Mouse (Mus musculus) activated CD4-positive, CD25-positive, alpha-beta regulatory T cell, adult 4 months (primary cell): ENCODE data around the gene Rap1gds1. TPM values are rescaled to one million over a fixed set of nuclear protein-coding genes. Genes with fewer than 3 reads are reported as not detected.
A peak's percentile ranks its signal among the peaks of the same experiment; 100 is the strongest.

Experiments used
- ATAC-seq: one replicate; pipeline ENCODE4 v1.8.0; 2017
- polyA plus RNA-seq, 2 experiments: library from polyadenylated mRNA; unstranded; fragments of 100-300 nt; shearing (Covaris generic); gene quantifications; one replicate each; pipeline ENCODE4 v1.2.1; 2017

Rap1gds1 gene
- polyA plus RNA-seq, 2 experiments from 2014 or later, result 72.4 to 73.6 TPM

- no peak for ATAC-seq
These were observed 133.4 kb downstream of the Rap1gds1 start for GRCm38 (mm10) chr3:138941604-138942003.

GRCm38 (mm10) chr3:138937241-138937640 is 137.8 kb downstream of the Rap1gds1 start:
- no peak for ATAC-seq

- ATAC-seq, result no peak
These were observed 138.2 kb downstream of the Rap1gds1 start for GRCm38 (mm10) chr3:138936780-138937179.

- ATAC-seq, result no peak
These were observed 147.6 kb downstream of the Rap1gds1 start for GRCm38 (mm10) chr3:138927437-138927836.

GRCm38 (mm10) chr3:138926161-138926560 is 148.8 kb downstream of the Rap1gds1 start:
- no peak for ATAC-seq

- no peak for ATAC-seq
These were observed 156.8 kb downstream of the Rap1gds1 start for GRCm38 (mm10) chr3:138918241-138918640.

GRCm38 (mm10) chr3:138917016-138917415 is 158.0 kb downstream of the Rap1gds1 start:
- ATAC-seq, result no peak

- ATAC-seq, result no peak
These were observed 158.4 kb downstream of the Rap1gds1 start for GRCm38 (mm10) chr3:138916591-138916990.

- no peak for ATAC-seq
These were observed 160.2 kb downstream of the Rap1gds1 start for GRCm38 (mm10) chr3:138914626-138915288.

- no peak for ATAC-seq
These were observed 162.5 kb downstream of the Rap1gds1 start for GRCm38 (mm10) chr3:138912504-138912903.

- peak; percentile 23 for ATAC-seq
These were observed 165.7 kb downstream of the Rap1gds1 start for GRCm38 (mm10) chr3:138909313-138909712.

GRCm38 (mm10) chr3:138906112-138906880 is 168.7 kb downstream of the Rap1gds1 start:
- ATAC-seq, result peak; percentile 52

- no peak for ATAC-seq
These were observed 169.3 kb downstream of the Rap1gds1 start for GRCm38 (mm10) chr3:138905678-138906077.

GRCm38 (mm10) chr3:138900571-138901141 is 174.3 kb downstream of the Rap1gds1 start:
- ATAC-seq, result no peak

GRCm38 (mm10) chr3:138898055-138898454 is 176.9 kb downstream of the Rap1gds1 start:
- ATAC-seq, result no peak

- no peak for ATAC-seq
These were observed 177.5 kb downstream of the Rap1gds1 start for GRCm38 (mm10) chr3:138897500-138897899.

- ATAC-seq, result peak; percentile 87
These were observed 181.5 kb downstream of the Rap1gds1 start for GRCm38 (mm10) chr3:138893520-138893919.

- ATAC-seq, result no peak
These were observed 185.2 kb downstream of the Rap1gds1 start for GRCm38 (mm10) chr3:138889769-138890295.

- ATAC-seq, result no peak
These were observed 185.8 kb downstream of the Rap1gds1 start for GRCm38 (mm10) chr3:138889214-138889613.

- no peak for ATAC-seq
These were observed 188.9 kb downstream of the Rap1gds1 start for GRCm38 (mm10) chr3:138886121-138886520.

GRCm38 (mm10) chr3:138881725-138882347 is 193.2 kb downstream of the Rap1gds1 start:
- ATAC-seq, result no peak

GRCm38 (mm10) chr3:138880999-138881724 is 193.8 kb downstream of the Rap1gds1 start:
- no peak for ATAC-seq
